Mouse (Mus musculus): Measurements from ENCODE around the gene Hdac7. TPM values are rescaled to one million over a fixed set of nuclear protein-coding genes. Genes with fewer than 3 reads are reported as not detected.

Hdac7 gene
- polyA plus RNA-seq, 1 experiment from 2014 or later: 29.8 TPM

- Histone ChIP-seq H3K36me3 (ENCODE audit: control insufficient read depth, insufficient read depth, low read length) (no peaks in the 10 kb centered on the region), H3K27me3 (ENCODE audit: control insufficient read depth, insufficient read depth, low read length) (no peaks in the 10 kb centered on the region), H3K27ac (replicated peaks; ENCODE audit: low read depth, low read length) (no peak overlapping the region), H3K4me1 (ENCODE audit: control insufficient read depth, insufficient read depth, low read length) (no peaks in the 10 kb centered on the region), H3K4me3 (replicated peaks; ENCODE audit: low read depth, low read length) (no peak overlapping the region), H3K9ac (replicated peaks; ENCODE audit: low read length) (no peak overlapping the region), H3K9me3 (ENCODE audit: control insufficient read depth, low read length) (no peaks in the 10 kb centered on the region), H3K4me2 (ENCODE audit: low read length) (no peak overlapping the region)
- DNase-seq (peak; percentile 54), ATAC-seq (ENCODE audit: low FRiP score, low TSS enrichment) (no peak)
- 12% methylated on average over 2 of the region's 2 CpGs for WGBS
These were observed 6.1 kb upstream of the Hdac7 start for GRCm38 (mm10) chr15:97850441-97850840.

- H3K27ac ChIP-seq (replicated peaks; ENCODE audit: low read depth, low read length): peak overlapping the region; percentile 53
- WGBS: 7% methylated on average over 19 of the region's 19 CpGs
- H3K9ac ChIP-seq (replicated peaks; ENCODE audit: low read length): peak overlapping the region; percentile 14; the same call in 1 of the 2 replicates
- peak overlapping the region; percentile 61 for H3K4me2 ChIP-seq (ENCODE audit: low read length)
- no peaks in the 10 kb centered on the region for H3K27me3 ChIP-seq (ENCODE audit: control insufficient read depth, insufficient read depth, low read length)
- no peaks in the 10 kb centered on the region for H3K4me1 ChIP-seq (ENCODE audit: control insufficient read depth, insufficient read depth, low read length)
- ATAC-seq (ENCODE audit: low FRiP score, low TSS enrichment): peak; percentile 50; the same call in 1 of the 2 replicates
- peak overlapping the region; percentile 32 for H3K4me3 ChIP-seq (replicated peaks; ENCODE audit: low read depth, low read length)
- no peaks in the 10 kb centered on the region for H3K9me3 ChIP-seq (ENCODE audit: control insufficient read depth, low read length)
- peak; percentile 96 for DNase-seq
- H3K36me3 ChIP-seq (ENCODE audit: control insufficient read depth, insufficient read depth, low read length): no peaks in the 10 kb centered on the region
These were observed 5.0 kb upstream of the Hdac7 start for GRCm38 (mm10) chr15:97849116-97849911.

- H3K9me3 ChIP-seq (ENCODE audit: control insufficient read depth, low read length): no peaks in the 10 kb centered on the region
- WGBS: 96% methylated on average over 2 of the region's 2 CpGs
- no peak for ATAC-seq (ENCODE audit: low FRiP score, low TSS enrichment)
These were observed 3.6 kb upstream of the Hdac7 start for GRCm38 (mm10) chr15:97847866-97848265.

GRCm38 (mm10) chr15:97847285-97847684 is 3.0 kb upstream of the Hdac7 start:
- 84% methylated on average over 4 of the region's 4 CpGs for WGBS
- DNase-seq (no peak), ATAC-seq (ENCODE audit: low FRiP score, low TSS enrichment) (no peak)
- Histone ChIP-seq H3K27ac (replicated peaks; ENCODE audit: low read depth, low read length) (no peak overlapping the region), H3K4me3 (replicated peaks; ENCODE audit: low read depth, low read length) (no peak overlapping the region), H3K4me2 (ENCODE audit: low read length) (no peak overlapping the region), H3K9me3 (ENCODE audit: control insufficient read depth, low read length) (no peaks in the 10 kb centered on the region), H3K9ac (replicated peaks; ENCODE audit: low read length) (no peak overlapping the region), H3K27me3 (ENCODE audit: control insufficient read depth, insufficient read depth, low read length) (no peaks in the 10 kb centered on the region), H3K4me1 (ENCODE audit: control insufficient read depth, insufficient read depth, low read length) (no peaks in the 10 kb centered on the region), H3K36me3 (ENCODE audit: control insufficient read depth, insufficient read depth, low read length) (no peaks in the 10 kb centered on the region)

More at GRCm38 (mm10) chr15:97847866-97848265, 3.6 kb upstream of the Hdac7 start:
- DNase-seq: no peak
- Histone ChIP-seq H3K4me2 (ENCODE audit: low read length) (no peak overlapping the region), H3K4me3 (replicated peaks; ENCODE audit: low read depth, low read length) (no peak overlapping the region), H3K27me3 (ENCODE audit: control insufficient read depth, insufficient read depth, low read length) (no peaks in the 10 kb centered on the region), H3K36me3 (ENCODE audit: control insufficient read depth, insufficient read depth, low read length) (no peaks in the 10 kb centered on the region), H3K27ac (replicated peaks; ENCODE audit: low read depth, low read length) (no peak overlapping the region), H3K4me1 (ENCODE audit: control insufficient read depth, insufficient read depth, low read length) (no peaks in the 10 kb centered on the region), H3K9ac (replicated peaks; ENCODE audit: low read length) (no peak overlapping the region)

- Histone ChIP-seq H3K4me1 (ENCODE audit: control insufficient read depth, insufficient read depth, low read length) (no peaks in the 10 kb centered on the region), H3K4me3 (replicated peaks; ENCODE audit: low read depth, low read length) (no peak overlapping the region), H3K27me3 (ENCODE audit: control insufficient read depth, insufficient read depth, low read length) (no peaks in the 10 kb centered on the region), H3K27ac (replicated peaks; ENCODE audit: low read depth, low read length) (no peak overlapping the region), H3K9me3 (ENCODE audit: control insufficient read depth, low read length) (no peaks in the 10 kb centered on the region), H3K9ac (replicated peaks; ENCODE audit: low read length) (no peak overlapping the region), H3K4me2 (ENCODE audit: low read length) (no peak overlapping the region), H3K36me3 (ENCODE audit: control insufficient read depth, insufficient read depth, low read length) (no peaks in the 10 kb centered on the region)
- DNase-seq: no peak
- 88% methylated on average over 11 of the region's 11 CpGs for WGBS
- ATAC-seq (ENCODE audit: low FRiP score, low TSS enrichment): no peak
These were observed 2.0 kb upstream of the Hdac7 start for GRCm38 (mm10) chr15:97846121-97846882.

GRCm38 (mm10) chr15:97843247-97843651 is 1.1 kb downstream of the Hdac7 start:
- Histone ChIP-seq H3K4me3 (replicated peaks; ENCODE audit: low read depth, low read length) (no peak overlapping the region), H3K9me3 (ENCODE audit: control insufficient read depth, low read length) (no peaks in the 10 kb centered on the region), H3K36me3 (ENCODE audit: control insufficient read depth, insufficient read depth, low read length) (no peaks in the 10 kb centered on the region), H3K27ac (replicated peaks; ENCODE audit: low read depth, low read length) (no peak overlapping the region), H3K9ac (replicated peaks; ENCODE audit: low read length) (no peak overlapping the region), H3K4me1 (ENCODE audit: control insufficient read depth, insufficient read depth, low read length) (no peaks in the 10 kb centered on the region), H3K4me2 (ENCODE audit: low read length) (no peak overlapping the region), H3K27me3 (ENCODE audit: control insufficient read depth, insufficient read depth, low read length) (no peaks in the 10 kb centered on the region)
- 88% methylated on average over 7 of the region's 7 CpGs for WGBS
- no peak for DNase-seq
- no peak for ATAC-seq (ENCODE audit: low FRiP score, low TSS enrichment)

- Histone ChIP-seq H3K4me3 (replicated peaks; ENCODE audit: low read depth, low read length) (no peak overlapping the region), H3K9ac (replicated peaks; ENCODE audit: low read length) (no peak overlapping the region), H3K27me3 (ENCODE audit: control insufficient read depth, insufficient read depth, low read length) (no peaks in the 10 kb centered on the region), H3K4me2 (ENCODE audit: low read length) (no peak overlapping the region), H3K27ac (replicated peaks; ENCODE audit: low read depth, low read length) (no peak overlapping the region), H3K4me1 (ENCODE audit: control insufficient read depth, insufficient read depth, low read length) (no peaks in the 10 kb centered on the region), H3K36me3 (ENCODE audit: control insufficient read depth, insufficient read depth, low read length) (no peaks in the 10 kb centered on the region), H3K9me3 (ENCODE audit: control insufficient read depth, low read length) (no peaks in the 10 kb centered on the region)
- 84% methylated on average over 6 of the region's 6 CpGs for WGBS
- ATAC-seq (ENCODE audit: low FRiP score, low TSS enrichment) (no peak), DNase-seq (no peak)
These were observed 2.2 kb downstream of the Hdac7 start for GRCm38 (mm10) chr15:97842058-97842457.

- Histone ChIP-seq H3K4me3 (replicated peaks; ENCODE audit: low read depth, low read length) (no peak overlapping the region), H3K9me3 (ENCODE audit: control insufficient read depth, low read length) (no peaks in the 10 kb centered on the region), H3K36me3 (ENCODE audit: control insufficient read depth, insufficient read depth, low read length) (no peaks in the 10 kb centered on the region), H3K9ac (replicated peaks; ENCODE audit: low read length) (no peak overlapping the region), H3K4me2 (ENCODE audit: low read length) (no peak overlapping the region), H3K27me3 (ENCODE audit: control insufficient read depth, insufficient read depth, low read length) (no peaks in the 10 kb centered on the region), H3K27ac (replicated peaks; ENCODE audit: low read depth, low read length) (no peak overlapping the region), H3K4me1 (ENCODE audit: control insufficient read depth, insufficient read depth, low read length) (no peaks in the 10 kb centered on the region)
- ATAC-seq (ENCODE audit: low FRiP score, low TSS enrichment) (no peak), DNase-seq (no peak)
- WGBS: 96% methylated on average over 6 of the region's 6 CpGs
These were observed 2.9 kb downstream of the Hdac7 start for GRCm38 (mm10) chr15:97841383-97841782.

All from midbrain, embryonic 14.5 days (tissue).